Mouse (Mus musculus): ENCODE measurements around the gene Serpinb9c.
"Not testable (repeated sequence)": the region's sequence is repeated elsewhere in the genome, so short reads cannot be mapped to it uniquely, and the experiment has no call there.

The Serpinb9c gene

GRCm38 (mm10) chr13:33159642-33160041 lies at the start of gene Serpinb9c:
TSS of gene Serpinb9c (minus strand) at chr13:33159742.
- DNase-seq (ENCODE audit: low spot score), result no peak

GRCm38 (mm10) chr13:33199740-33200139 lies 40.2 kb upstream of the Serpinb9c start:
- DNase-seq (ENCODE audit: low spot score), result no peak

- DNase-seq (ENCODE audit: low spot score), result no peak
Measured at GRCm38 (mm10) chr13:33192659-33193058, 33.1 kb upstream of the Serpinb9c start, which contains the start of gene Serpinb9d. TSS of gene Serpinb9d (plus strand) at chr13:33192959.

GRCm38 (mm10) chr13:33190486-33190885 lies 30.9 kb upstream of the Serpinb9c start:
- DNase-seq (ENCODE audit: low spot score), result not testable (repeated sequence)

GRCm38 (mm10) chr13:33141435-33141834 lies 18.1 kb downstream of the Serpinb9c start:
- no peak for DNase-seq (ENCODE audit: low spot score)

GRCm38 (mm10) chr13:33137717-33138116 lies 21.8 kb downstream of the Serpinb9c start:
- DNase-seq (ENCODE audit: low spot score), result no peak

GRCm38 (mm10) chr13:33113054-33113453 lies 46.5 kb downstream of the Serpinb9c start:
- DNase-seq (ENCODE audit: low spot score), result no peak

- no peak for DNase-seq (ENCODE audit: low spot score)
Measured at GRCm38 (mm10) chr13:33105626-33106025, 53.9 kb downstream of the Serpinb9c start.

All from ovary, postnatal 10 days (tissue).